Mouse (Mus musculus) v-Abl transformed pro-B cells (cell line): ENCODE results near the gene Cd63.

ENCODE experiments used
- in situ Hi-C, 2 experiments: fragments of 400-800 bp; cut with MboI; formaldehyde crosslinking; loops; one replicate each; pipeline ENCODE4 v1.15.1; 2025; ENCODE audit not compliant: unreplicated experiment in 2 of 2

Gene Cd63

GRCm38 (mm10) chr10:128900698-128901097, at the start of gene Cd63:
TSS of gene Cd63 (plus strand) at chr10:128900989.
- in situ Hi-C loops, result no loop called here

- in situ Hi-C loops, result no loop called here
These were observed 39.6 kb upstream of the Cd63 start for GRCm38 (mm10) chr10:128861176-128861575.

GRCm38 (mm10) chr10:128866042-128866441, 34.7 kb upstream of the Cd63 start:
- in situ Hi-C loops, result no loop called here

- in situ Hi-C loops, result no loop called here
These were observed 34.3 kb upstream of the Cd63 start for GRCm38 (mm10) chr10:128866518-128866917.

- in situ Hi-C loops, result no loop called here
These were observed 30.4 kb upstream of the Cd63 start for GRCm38 (mm10) chr10:128870341-128870740.

- in situ Hi-C loops, result loop anchor here in 1 of 2 experiments (25.0 kb wide), 1 partner anchor 541 kb away; the partner anchor contains the start of gene Cs
These were observed 22.5 kb upstream of the Cd63 start for GRCm38 (mm10) chr10:128878291-128878690.

- in situ Hi-C loops, result loop anchor here in 1 of 2 experiments (25.0 kb wide), 1 partner anchor 542 kb away; the partner anchor contains the start of gene Cs
These were observed 22.0 kb upstream of the Cd63 start for GRCm38 (mm10) chr10:128878811-128879210.

GRCm38 (mm10) chr10:128882067-128882466, 18.7 kb upstream of the Cd63 start:
- in situ Hi-C loops, result loop anchor here in 1 of 2 experiments (25.0 kb wide), 1 partner anchor 545 kb away; the partner anchor contains the start of gene Cs

GRCm38 (mm10) chr10:128888941-128889827, 11.6 kb upstream of the Cd63 start:
- in situ Hi-C loops, result loop anchor here in 1 of 2 experiments (25.0 kb wide), 1 partner anchor 552 kb away; the partner anchor contains the start of gene Cs

- in situ Hi-C loops, result loop anchor here (10.0 to 25.0 kb wide), 3 partner anchors 275 to 553 kb away; partner anchors contain the start of gene Cs (in 1 of the 2)
These were observed 10.9 kb upstream of the Cd63 start for GRCm38 (mm10) chr10:128889846-128890245.

GRCm38 (mm10) chr10:128890383-128891295, 10.2 kb upstream of the Cd63 start:
- in situ Hi-C loops, result loop anchor here (10.0 to 25.0 kb wide), 3 partner anchors 276 to 553 kb away; partner anchors contain the start of gene Cs (in 1 of the 2)

- in situ Hi-C loops, result loop anchor here (10.0 to 25.0 kb wide), 3 partner anchors 277 to 554 kb away; partner anchors contain the start of gene Cs (in 1 of the 2)
These were observed 9.3 kb upstream of the Cd63 start, which contains the start of gene Gdf11 for GRCm38 (mm10) chr10:128891296-128892094. TSS of gene Gdf11 (minus strand) at chr10:128891718.

GRCm38 (mm10) chr10:128892246-128892645, 8.5 kb upstream of the Cd63 start:
- in situ Hi-C loops, result loop anchor here (10.0 to 25.0 kb wide), 3 partner anchors 277 to 555 kb away; partner anchors contain the start of gene Cs (in 1 of the 2)

GRCm38 (mm10) chr10:128895437-128895836, 5.4 kb upstream of the Cd63 start:
- in situ Hi-C loops, result loop anchor here (5.0 to 25.0 kb wide), 6 partner anchors 48 to 558 kb away; partner anchors contain the start of gene Cs (in 1 of the 2)

GRCm38 (mm10) chr10:128895952-128896693, 4.7 kb upstream of the Cd63 start:
- in situ Hi-C loops, result loop anchor here (5.0 to 25.0 kb wide), 6 partner anchors 49 to 559 kb away; partner anchors contain the start of gene Cs (in 1 of the 2)

GRCm38 (mm10) chr10:128896807-128897206, 4.0 kb upstream of the Cd63 start:
- in situ Hi-C loops, result loop anchor here (5.0 to 25.0 kb wide), 6 partner anchors 50 to 560 kb away; partner anchors contain the start of gene Cs (in 1 of the 2)

- in situ Hi-C loops, result loop anchor here (5.0 to 25.0 kb wide), 6 partner anchors 50 to 560 kb away; partner anchors contain the start of gene Cs (in 1 of the 2)
These were observed 3.3 kb upstream of the Cd63 start for GRCm38 (mm10) chr10:128897501-128897900.
